Mouse (Mus musculus) bone marrow, adult 2 months (tissue): ENCODE data around the gene Kirrel2.

ENCODE experiments used
- CTCF ChIP-seq: fragments of 200-500 bp; IDR thresholded peaks from 2 replicates; pipeline ENCODE4 v1.5.1; 2011; ENCODE audit warnings: low read length, control low read depth; ENCODE audit not compliant: control insufficient read depth, insufficient read depth
- POLR2A ChIP-seq: fragments of 200-500 bp; IDR thresholded peaks from 2 replicates; pipeline ENCODE4 v1.6.1; 2011; ENCODE audit warnings: low read depth, mild to moderate bottlenecking, control low read depth, low read length, borderline replicate concordance; ENCODE audit not compliant: control insufficient read depth

- no peak for TF ChIP-seq CTCF
- no peak for TF ChIP-seq POLR2A
Observed at GRCm38 (mm10) chr7:30409789-30410188, 47.7 kb downstream of the Kirrel2 start.
